Mouse (Mus musculus): ENCODE data around the gene Galntl6.

Gene Galntl6

GRCm38 (mm10) chr8:58290080-58290479, 622.4 kb downstream of the Galntl6 start:
- in situ Hi-C loops (cut with MboI; ENCODE audit: low sequenced_read_pairs), result no loop called here

GRCm38 (mm10) chr8:58265485-58265884, 647.0 kb downstream of the Galntl6 start:
- in situ Hi-C loops (cut with MboI; ENCODE audit: low sequenced_read_pairs), result no loop called here

GRCm38 (mm10) chr8:58258577-58259315, 653.7 kb downstream of the Galntl6 start:
- in situ Hi-C loops (cut with MboI; ENCODE audit: low sequenced_read_pairs), result no loop called here

- in situ Hi-C loops (cut with MboI; ENCODE audit: low sequenced_read_pairs), result no loop called here
Measured at GRCm38 (mm10) chr8:58253620-58254019, 658.8 kb downstream of the Galntl6 start.

- in situ Hi-C loops (cut with MboI; ENCODE audit: low sequenced_read_pairs), result no loop called here
Measured at GRCm38 (mm10) chr8:58244830-58245229, 667.6 kb downstream of the Galntl6 start.

GRCm38 (mm10) chr8:58234220-58234619, 678.2 kb downstream of the Galntl6 start:
- in situ Hi-C loops (cut with MboI; ENCODE audit: low sequenced_read_pairs), result no loop called here

GRCm38 (mm10) chr8:58228725-58229124, 683.7 kb downstream of the Galntl6 start:
- in situ Hi-C loops (cut with MboI; ENCODE audit: low sequenced_read_pairs), result no loop called here

- in situ Hi-C loops (cut with MboI; ENCODE audit: low sequenced_read_pairs), result no loop called here
Measured at GRCm38 (mm10) chr8:58217885-58218284, 694.6 kb downstream of the Galntl6 start.

GRCm38 (mm10) chr8:58189694-58190093, 722.7 kb downstream of the Galntl6 start:
- in situ Hi-C loops (cut with MboI; ENCODE audit: low sequenced_read_pairs), result no loop called here

- in situ Hi-C loops (cut with MboI; ENCODE audit: low sequenced_read_pairs), result no loop called here
Measured at GRCm38 (mm10) chr8:58146961-58147360, 765.5 kb downstream of the Galntl6 start.

GRCm38 (mm10) chr8:58086733-58087132, 825.7 kb downstream of the Galntl6 start:
- in situ Hi-C loops (cut with MboI; ENCODE audit: low sequenced_read_pairs), result no loop called here

- in situ Hi-C loops (cut with MboI; ENCODE audit: low sequenced_read_pairs), result no loop called here
Measured at GRCm38 (mm10) chr8:58084931-58085330, 827.5 kb downstream of the Galntl6 start.

GRCm38 (mm10) chr8:58081715-58082114, 830.7 kb downstream of the Galntl6 start:
- in situ Hi-C loops (cut with MboI; ENCODE audit: low sequenced_read_pairs), result no loop called here

- in situ Hi-C loops (cut with MboI; ENCODE audit: low sequenced_read_pairs), result no loop called here
Measured at GRCm38 (mm10) chr8:58074611-58075010, 837.8 kb downstream of the Galntl6 start.

GRCm38 (mm10) chr8:58073733-58074132, 838.7 kb downstream of the Galntl6 start:
- in situ Hi-C loops (cut with MboI; ENCODE audit: low sequenced_read_pairs), result no loop called here

GRCm38 (mm10) chr8:58032271-58032670, 880.2 kb downstream of the Galntl6 start:
- in situ Hi-C loops (cut with MboI; ENCODE audit: low sequenced_read_pairs), result no loop called here

- in situ Hi-C loops (cut with MboI; ENCODE audit: low sequenced_read_pairs), result no loop called here
Measured at GRCm38 (mm10) chr8:58025558-58025957, 886.9 kb downstream of the Galntl6 start.

- in situ Hi-C loops (cut with MboI; ENCODE audit: low sequenced_read_pairs), result no loop called here
Measured at GRCm38 (mm10) chr8:58025094-58025493, 887.3 kb downstream of the Galntl6 start.

GRCm38 (mm10) chr8:58023426-58024176, 888.8 kb downstream of the Galntl6 start:
- in situ Hi-C loops (cut with MboI; ENCODE audit: low sequenced_read_pairs), result no loop called here

GRCm38 (mm10) chr8:57989428-57990171, 922.8 kb downstream of the Galntl6 start:
- in situ Hi-C loops (cut with MboI; ENCODE audit: low sequenced_read_pairs), result no loop called here

- in situ Hi-C loops (cut with MboI; ENCODE audit: low sequenced_read_pairs), result no loop called here
Measured at GRCm38 (mm10) chr8:57977372-57977771, 935.1 kb downstream of the Galntl6 start.
